Mouse (Mus musculus): ENCODE measurements at regions not wholly inside any gene's neighbourhood (a gene's known extent, or its start where the extent isn't known, plus 50 kb on each side); places are given as distances from the start of the nearest gene placed in this dataset.

- intact Hi-C loops (cut with DNase I) = no loop called here
These were observed 135.8 kb downstream of the Slc4a3 start for GRCm38 (mm10) chr1:75681913-75682312.

GRCm38 (mm10) chr1:75692781-75693180, 146.7 kb downstream of the Slc4a3 start:
- intact Hi-C loops (cut with DNase I) = no loop called here
- DNase-seq = no peak

More at GRCm38 (mm10) chr1:75681913-75682312, 135.8 kb downstream of the Slc4a3 start:
- DNase-seq = no peak

GRCm38 (mm10) chr1:75693231-75693914, 147.3 kb downstream of the Slc4a3 start:
- intact Hi-C loops (cut with DNase I) = no loop called here
- no peak for DNase-seq

- no peak for DNase-seq
- intact Hi-C loops (cut with DNase I) = no loop called here
These were observed 159.0 kb downstream of the Slc4a3 start for GRCm38 (mm10) chr1:75704832-75705650.

- intact Hi-C loops (cut with DNase I) = no loop called here
- DNase-seq = no peak
These were observed 160.1 kb downstream of the Slc4a3 start for GRCm38 (mm10) chr1:75706126-75706525.

- intact Hi-C loops (cut with DNase I) = no loop called here
- no peak for DNase-seq
These were observed 177.4 kb downstream of the Slc4a3 start for GRCm38 (mm10) chr1:75723431-75723830.

GRCm38 (mm10) chr1:75725329-75725728, 179.3 kb downstream of the Slc4a3 start:
- DNase-seq = no peak
- intact Hi-C loops (cut with DNase I) = no loop called here

GRCm38 (mm10) chr1:75728859-75729258, 182.8 kb downstream of the Slc4a3 start:
- no peak for DNase-seq
- intact Hi-C loops (cut with DNase I) = no loop called here

- intact Hi-C loops (cut with DNase I) = no loop called here
- no peak for DNase-seq
These were observed 187.7 kb downstream of the Slc4a3 start for GRCm38 (mm10) chr1:75733791-75734190.

GRCm38 (mm10) chr1:75738651-75739050, 192.6 kb downstream of the Slc4a3 start:
- intact Hi-C loops (cut with DNase I) = no loop called here
- no peak for DNase-seq

GRCm38 (mm10) chr1:75749665-75750221, 203.7 kb downstream of the Slc4a3 start:
- intact Hi-C loops (cut with DNase I) = no loop called here
- no peak for DNase-seq

GRCm38 (mm10) chr1:75772131-75772530, 226.1 kb downstream of the Slc4a3 start:
- DNase-seq = no peak
- intact Hi-C loops (cut with DNase I) = no loop called here

GRCm38 (mm10) chr1:75773014-75773413, 226.9 kb downstream of the Slc4a3 start:
- intact Hi-C loops (cut with DNase I) = no loop called here

GRCm38 (mm10) chr1:75778889-75779288, 232.8 kb downstream of the Slc4a3 start:
- DNase-seq = no peak
- intact Hi-C loops (cut with DNase I) = no loop called here

More at GRCm38 (mm10) chr1:75773014-75773413, 226.9 kb downstream of the Slc4a3 start:
- no peak for DNase-seq

GRCm38 (mm10) chr1:75783206-75783605, 237.1 kb downstream of the Slc4a3 start:
- no peak for DNase-seq
- intact Hi-C loops (cut with DNase I) = no loop called here

GRCm38 (mm10) chr1:75786173-75786820, 240.2 kb downstream of the Slc4a3 start:
- DNase-seq = no peak

GRCm38 (mm10) chr1:75791509-75791908, 245.4 kb downstream of the Slc4a3 start:
- DNase-seq = no peak
- intact Hi-C loops (cut with DNase I) = no loop called here

More at GRCm38 (mm10) chr1:75786173-75786820, 240.2 kb downstream of the Slc4a3 start:
- intact Hi-C loops (cut with DNase I) = no loop called here

GRCm38 (mm10) chr1:75797793-75798192, 251.7 kb downstream of the Slc4a3 start:
- intact Hi-C loops (cut with DNase I) = no loop called here

GRCm38 (mm10) chr1:75798375-75799099, 252.5 kb downstream of the Slc4a3 start:
- peak; percentile 14 to 21 for DNase-seq
- intact Hi-C loops (cut with DNase I) = no loop called here

More at GRCm38 (mm10) chr1:75797793-75798192, 251.7 kb downstream of the Slc4a3 start:
- no peak for DNase-seq

- intact Hi-C loops (cut with DNase I) = no loop called here
These were observed 258.4 kb downstream of the Slc4a3 start for GRCm38 (mm10) chr1:75804473-75804872.

More at GRCm38 (mm10) chr1:75804473-75804872, 258.4 kb downstream of the Slc4a3 start:
- no peak for DNase-seq
